Comparison of ENCODE assay signal across 8 mouse cellular contexts in the genomic region with DNA sequence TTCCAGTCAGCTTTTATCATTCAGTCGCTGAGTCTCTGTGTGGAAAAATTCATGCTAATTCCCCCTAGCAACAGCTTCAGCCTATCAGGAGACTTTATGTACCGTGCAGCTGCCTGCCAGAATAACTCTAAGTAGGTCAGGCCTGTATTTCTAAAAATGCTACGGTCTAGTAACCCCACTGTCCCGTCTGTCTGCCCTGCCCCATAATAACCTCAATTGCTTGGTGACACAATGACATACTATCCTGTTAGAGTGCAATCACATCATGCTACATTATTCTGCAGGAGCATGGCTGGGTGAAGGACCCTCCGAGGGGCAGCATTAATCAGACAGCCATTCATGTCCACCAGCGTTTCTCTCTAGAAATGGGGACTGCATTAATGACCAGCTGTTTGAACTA.
DNase-seq lines count a peak whose midpoint lies in the region; ATAC-seq and TF ChIP-seq lines count a peak whose summit lies in the region.

No protein-coding gene starts in this region.

- no peaks in the 10 kb centered on the region for H3K36me3 ChIP-seq in hindbrain, embryonic 16.5 days (ENCODE audit: control insufficient read depth, insufficient read depth, low read length)
- H3K36me3 ChIP-seq in neural tube, embryonic 11.5 days (ENCODE audit: control insufficient read depth, insufficient read depth, low read length): no peaks in the 10 kb centered on the region

- H3K27me3 ChIP-seq in Patski: no peaks in the 10 kb centered on the region
- no peaks in the 10 kb centered on the region for H3K27me3 ChIP-seq in hindbrain, embryonic 16.5 days (replicated peaks; ENCODE audit: control insufficient read depth, insufficient read depth, low read length)
- no peaks in the 10 kb centered on the region for H3K27me3 ChIP-seq in neural tube, embryonic 11.5 days (ENCODE audit: control insufficient read depth, insufficient read depth, low read length)

- in situ Hi-C loops in Patski (cut with MboI; ENCODE audit: low pct_unique_long_range_greater_than_20kb): no loop called here

- peak overlapping the region; percentile 43 for H3K4me3 ChIP-seq in hindbrain, embryonic 16.5 days (ENCODE audit: low read length)
- no peak overlapping the region for H3K4me3 ChIP-seq in neural tube, embryonic 11.5 days (ENCODE audit: low read depth, low read length)

- ATAC-seq in Patski: peak; percentile 66
- peak; percentile 83 for ATAC-seq in hindbrain, embryonic 16.5 days
- peak; percentile 95 for ATAC-seq in neural tube, embryonic 11.5 days (ENCODE audit: insufficient read depth, low FRiP score, low TSS enrichment)
- no peak for ATAC-seq in megakaryocyte, adult 5-6 weeks (ENCODE audit: poor library complexity, severe bottlenecking)

- POLR2A ChIA-PET in Patski (lab: Charles Lee): no interaction called here

- H3K27ac ChIP-seq in hindbrain, embryonic 16.5 days (ENCODE audit: low read depth, low read length): peak overlapping the region; percentile 93
- peak overlapping the region; percentile 92; the same call in 1 of the 2 replicates for H3K27ac ChIP-seq in neural tube, embryonic 11.5 days (ENCODE audit: low read depth, low read length)

- DNase-seq in Patski (ENCODE audit: low read depth, low spot score): no peak
- DNase-seq in cerebellum, adult 9-11 months: peak; percentile 67
- peak; percentile 56 to 71 for DNase-seq in frontal cortex, postnatal 10 days (ENCODE audit: low spot score in 2 of 2)
- DNase-seq in left cerebral cortex, adult 18-20 months (ENCODE audit: low spot score in 2 of 2): peak; percentile 31 to 59
- DNase-seq in neural tube, embryonic 11.5 days (ENCODE audit: low spot score): peak; percentile 80
- peak; percentile 52 to 61 for DNase-seq in thymus, postnatal 10 days (ENCODE audit: low spot score in 2 of 2)

- WGBS in hindbrain, embryonic 16.5 days: 5% methylated on average over 6 of the region's 6 CpGs
- WGBS in neural tube, embryonic 11.5 days: 5% methylated on average over 6 of the region's 6 CpGs

- CTCF ChIA-PET in Patski (lab: Charles Lee): interaction anchor here (1.7 kb wide), 1 partner anchor 11 kb away, joined by 6 read pairs; no protein-coding TSS in a partner anchor

- no peaks in the 10 kb centered on the region for H3K9me3 ChIP-seq in hindbrain, embryonic 16.5 days (ENCODE audit: control insufficient read depth, low read length)
- no peaks in the 10 kb centered on the region for H3K9me3 ChIP-seq in neural tube, embryonic 11.5 days (ENCODE audit: control insufficient read depth, low read length)

- peaks cover 29% of the 10 kb centered on the region for H3K4me1 ChIP-seq in hindbrain, embryonic 16.5 days (ENCODE audit: control insufficient read depth, insufficient read depth, low read depth, low read length)
- H3K4me1 ChIP-seq in neural tube, embryonic 11.5 days (ENCODE audit: control insufficient read depth, insufficient read depth, low read length): peaks cover 33% of the 10 kb centered on the region

- peak overlapping the region; percentile 68 for H3K9ac ChIP-seq in hindbrain, embryonic 16.5 days (ENCODE audit: low read depth, low read length)
- no peak overlapping the region for H3K9ac ChIP-seq in neural tube, embryonic 11.5 days (ENCODE audit: low read length)

- peak overlapping the region; percentile 62 for H3K4me2 ChIP-seq in hindbrain, embryonic 16.5 days (ENCODE audit: low read length)
- H3K4me2 ChIP-seq in neural tube, embryonic 11.5 days (ENCODE audit: low read depth): no peak overlapping the region

- TF ChIP-seq CTCF in Patski (IDR thresholded peaks at IDR 0.05): no peak
